Mouse (Mus musculus): ENCODE results near the gene Axdnd1. TPM values are rescaled to one million over a fixed set of nuclear protein-coding genes. Genes with fewer than 3 reads are reported as not detected.

Axdnd1 gene
- 2.9 and 5.6 TPM in 2 replicates for total RNA-seq (2021)
- long read RNA-seq, result 0 reads

GRCm38 (mm10) chr1:156420671-156421297 lies at the start of gene Axdnd1:
TSS of gene Axdnd1 (minus strand) at chr1:156421159.
- DNase-seq, result peak; percentile 90

- no peak for DNase-seq
These were observed 49.6 kb upstream of the Axdnd1 start for GRCm38 (mm10) chr1:156470557-156470956.

GRCm38 (mm10) chr1:156468576-156468975 lies 47.6 kb upstream of the Axdnd1 start:
- DNase-seq, result no peak

GRCm38 (mm10) chr1:156467655-156468255 lies 46.8 kb upstream of the Axdnd1 start:
- DNase-seq, result no peak

- DNase-seq, result no peak
These were observed 44.0 kb upstream of the Axdnd1 start for GRCm38 (mm10) chr1:156464963-156465362.

- DNase-seq, result no peak
These were observed 43.3 kb upstream of the Axdnd1 start for GRCm38 (mm10) chr1:156463981-156464853.

GRCm38 (mm10) chr1:156462273-156462991 lies 41.5 kb upstream of the Axdnd1 start:
- DNase-seq, result no peak

GRCm38 (mm10) chr1:156461036-156461435 lies 40.1 kb upstream of the Axdnd1 start:
- DNase-seq, result no peak

GRCm38 (mm10) chr1:156460216-156460615 lies 39.3 kb upstream of the Axdnd1 start:
- DNase-seq, result no peak

- no peak for DNase-seq
These were observed 38.7 kb upstream of the Axdnd1 start for GRCm38 (mm10) chr1:156459690-156460089.

- DNase-seq, result no peak
These were observed 37.6 kb upstream of the Axdnd1 start for GRCm38 (mm10) chr1:156458391-156459060.

- no peak for DNase-seq
These were observed 34.2 kb upstream of the Axdnd1 start for GRCm38 (mm10) chr1:156455005-156455758.

GRCm38 (mm10) chr1:156454384-156454783 lies 33.4 kb upstream of the Axdnd1 start:
- DNase-seq, result no peak

- DNase-seq, result no peak
These were observed 32.9 kb upstream of the Axdnd1 start for GRCm38 (mm10) chr1:156453876-156454275.

- no peak for DNase-seq
These were observed 29.5 kb upstream of the Axdnd1 start for GRCm38 (mm10) chr1:156450478-156450877.

GRCm38 (mm10) chr1:156449691-156450090 lies 28.7 kb upstream of the Axdnd1 start:
- no peak for DNase-seq

GRCm38 (mm10) chr1:156449089-156449488 lies 28.1 kb upstream of the Axdnd1 start:
- no peak for DNase-seq

- no peak for DNase-seq
These were observed 24.1 kb upstream of the Axdnd1 start for GRCm38 (mm10) chr1:156445049-156445448.

GRCm38 (mm10) chr1:156442776-156443175 lies 21.8 kb upstream of the Axdnd1 start:
- no peak for DNase-seq

GRCm38 (mm10) chr1:156442266-156442665 lies 21.3 kb upstream of the Axdnd1 start:
- no peak for DNase-seq

GRCm38 (mm10) chr1:156437726-156438125 lies 16.8 kb upstream of the Axdnd1 start:
- no peak for DNase-seq
